Mouse (Mus musculus): ENCODE data around the gene Olfr1283.

Gene Olfr1283

GRCm38 (mm10) chr2:111366490-111366889, at the start of gene Olfr1283:
Gene Olfr1283, plus strand, starts transcription at chr2:111366790.
- in situ Hi-C loops (cut with MboI, MseI), result loop anchor here in 1 of 2 experiments (5.0 kb wide), 1 partner anchor 49 kb away; no protein-coding TSS in a partner anchor

DNA sequence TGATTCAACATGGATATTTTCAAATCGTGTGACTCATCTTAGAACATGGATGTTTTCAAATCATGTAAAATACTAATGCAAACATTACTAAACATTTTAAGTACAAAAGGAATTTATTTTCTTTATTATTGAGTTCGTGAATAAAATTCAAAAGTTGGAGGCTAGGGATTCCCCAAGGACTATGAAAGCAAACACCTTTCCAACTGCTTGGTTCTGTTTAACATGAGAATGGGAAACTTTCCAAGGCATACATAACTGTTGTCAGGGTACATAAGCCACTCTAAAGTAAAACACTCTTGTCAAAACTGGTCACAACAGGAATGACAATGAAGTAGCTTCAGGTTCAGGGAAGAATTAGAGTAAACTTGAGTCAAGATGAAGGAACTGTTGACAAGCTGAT, 40.4 kb upstream of the Olfr1283 start, which contains the start of gene Olfr1281:
Gene Olfr1281, plus strand, starts transcription at position 301 of the 400 bp plus-strand sequence.
- in situ Hi-C loops (cut with MboI, MseI), result no loop called here

DNA sequence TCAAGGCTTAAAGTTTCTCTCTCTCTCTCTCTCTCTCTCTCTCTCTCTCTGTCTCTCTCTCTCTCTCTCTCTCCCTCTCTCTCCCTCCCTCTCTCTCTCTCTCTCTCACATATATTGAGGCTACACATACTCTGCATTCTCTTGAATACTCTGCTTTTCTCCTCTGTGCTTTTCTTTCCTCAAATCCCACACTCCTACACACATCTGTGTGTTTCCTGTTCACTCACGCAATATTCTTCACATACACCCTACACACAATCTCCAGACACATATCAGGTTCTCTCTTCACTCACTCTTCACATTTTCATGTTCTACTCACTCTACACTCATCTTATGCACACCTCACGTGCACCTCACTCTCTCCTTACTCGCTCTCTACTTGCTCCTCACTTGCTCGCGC, 32.9 kb upstream of the Olfr1283 start:
- in situ Hi-C loops (cut with MboI, MseI), result loop anchor here (5.0 kb wide), 1 partner anchor 84 kb away; no protein-coding TSS in a partner anchor

DNA sequence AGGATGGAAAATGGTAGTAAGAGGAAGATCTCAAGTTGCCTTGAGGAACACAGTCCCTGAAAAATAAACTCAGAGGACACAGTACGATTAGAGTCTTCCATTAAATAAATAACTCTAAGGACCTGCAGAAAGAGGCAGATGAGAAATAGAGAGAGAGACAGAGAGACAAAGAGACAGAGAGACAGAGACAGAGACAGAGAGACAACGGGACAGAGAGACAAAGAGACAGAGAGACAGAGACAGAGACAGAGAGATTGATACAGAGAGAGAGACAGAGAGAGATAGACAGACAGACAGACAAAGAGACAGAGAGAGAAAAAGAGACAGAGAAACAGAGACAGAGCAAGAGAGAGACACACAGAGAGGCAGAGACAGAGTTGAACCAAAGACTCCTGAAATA, 30.6 kb upstream of the Olfr1283 start, which contains the start of gene Olfr1282:
Gene Olfr1282, minus strand, starts transcription at position 101 of the 400 bp plus-strand sequence.
- in situ Hi-C loops (cut with MboI, MseI), result no loop called here

DNA sequence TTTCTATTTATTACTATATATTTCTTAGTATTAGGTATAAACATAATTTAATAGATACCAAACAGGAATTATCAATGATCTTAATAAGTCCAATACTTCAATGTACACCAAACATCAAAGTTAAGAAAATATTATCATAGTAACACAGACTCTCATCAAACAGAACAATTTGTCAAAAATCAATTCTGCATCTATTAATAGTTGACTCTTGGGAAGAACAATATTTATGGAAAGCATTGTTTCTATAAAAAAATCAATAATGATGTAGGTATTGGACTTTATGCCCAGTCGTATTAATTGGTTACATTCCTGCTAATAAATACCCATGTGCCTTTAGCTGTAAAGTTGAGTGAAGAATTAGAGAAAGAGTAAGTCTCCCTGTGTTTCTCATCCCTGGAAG, 8.6 kb downstream of the Olfr1283 start, which contains the start of gene Olfr1284:
Gene Olfr1284, plus strand, starts transcription at position 301 of the 400 bp plus-strand sequence.
- in situ Hi-C loops (cut with MboI, MseI), result loop anchor here in 1 of 2 experiments (10.0 kb wide), 1 partner anchor 80 kb away; no protein-coding TSS in a partner anchor
